7 mouse cellular contexts compared by ENCODE assay signal in the genomic region with DNA sequence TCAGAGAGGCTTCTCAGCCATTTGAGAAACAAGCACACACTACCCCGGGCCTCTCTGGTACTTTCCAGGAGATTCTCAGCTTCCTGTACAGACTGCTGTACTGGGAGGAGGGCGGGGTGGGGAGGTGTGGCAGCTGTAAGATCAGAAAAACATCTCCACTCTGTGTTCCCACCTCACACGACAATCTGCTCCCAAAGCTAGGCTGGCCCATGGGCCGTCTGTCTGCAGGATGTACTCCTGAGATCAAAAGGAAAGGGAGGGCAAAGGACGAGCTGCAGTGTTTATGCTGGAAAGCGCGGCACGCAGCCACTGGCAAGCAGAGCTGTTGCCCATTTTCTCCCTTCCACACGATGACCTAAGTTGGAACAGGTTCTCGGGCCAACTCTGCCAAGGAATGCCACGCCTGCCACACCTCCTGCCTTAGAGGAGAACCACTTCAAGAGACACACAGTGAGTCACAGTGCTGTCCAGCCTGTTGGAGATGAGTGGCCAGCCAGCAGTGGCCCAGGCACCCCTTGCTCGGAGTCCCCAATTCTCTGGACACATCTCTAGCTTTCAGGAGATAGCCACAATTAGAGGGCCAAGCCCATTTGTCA.
DNase-seq lines count a peak whose midpoint lies in the region; TF ChIP-seq lines count a peak whose summit lies in the region.

No protein-coding gene starts in this region.

- H3K27ac ChIP-seq in gastrocnemius, adult 2 months: peak overlapping the region; percentile 82

- H3K79me2 ChIP-seq in C2C12 (ENCODE audit: control insufficient read depth, insufficient read depth): no peaks in the 10 kb centered on the region

- intact Hi-C loops in gastrocnemius, adult 2 months (cut with DNase I): loop anchor here (2.0 kb wide), 1 partner anchor 17 kb away; no protein-coding TSS in a partner anchor

- H3K27me3 ChIP-seq in C2C12 (ENCODE audit: control insufficient read depth, insufficient read depth, insufficient read length): no peaks in the 10 kb centered on the region

- peaks cover 17% of the 10 kb centered on the region for H3K36me3 ChIP-seq in C2C12 (ENCODE audit: control insufficient read depth, insufficient read depth)

- H3K79me3 ChIP-seq in C2C12 (ENCODE audit: low read depth): no peaks in the 10 kb centered on the region

- DNase-seq in NIH3T3 (ENCODE audit: low read depth): peak; percentile 24
- DNase-seq in gastrocnemius, adult 2 months: peak; percentile 87
- peak; percentile 61 to 83 for DNase-seq in kidney, postnatal 25 days
- DNase-seq in urinary bladder, postnatal 14 days (ENCODE audit: low spot score): peak; percentile 74
- no peak for DNase-seq in neural tube, embryonic 10.5 days (ENCODE audit: extremely low spot score, low spot score)
- no peak for DNase-seq in T-cell, adult 2 months (ENCODE audit: low spot score)

- no peak overlapping the region for H3ac ChIP-seq in C2C12 (ENCODE audit: control insufficient read depth, insufficient read length, low read depth)

- no peak for TF ChIP-seq CTCF in C2C12 (IDR thresholded peaks at IDR 0.05; ENCODE audit: control insufficient read depth, insufficient read depth, insufficient read length)
- no peak for TF ChIP-seq CTCF in gastrocnemius, adult 2 months (IDR thresholded peaks at IDR 0.05)

- H3K4me3 ChIP-seq in C2C12 (ENCODE audit: insufficient read depth, poor library complexity, severe bottlenecking): no peak overlapping the region
- H3K4me3 ChIP-seq in gastrocnemius, adult 2 months: peak overlapping the region; percentile 35; the same call in 1 of the 2 replicates

TF ChIP-seq in C2C12, 6 proteins besides CTCF, POLR2A, EP300 and RAD21:
- TF ChIP-seq MAX (IDR thresholded peaks at IDR 0.05) (peak; percentile 20), USF1 (IDR thresholded peaks at IDR 0.05; ENCODE audit: low read depth) (no peak)

Comparison
In these comparisons a context has a peak if more than half of its experiments do, and no peak if none do; other contexts are left out.
1. DNase-seq: peak in NIH3T3 (single experiment), gastrocnemius, adult 2 months (single experiment), kidney, postnatal 25 days (2 of 2) and urinary bladder, postnatal 14 days (single experiment); none in neural tube, embryonic 10.5 days (single experiment) and T-cell, adult 2 months (single experiment).